Mouse (Mus musculus) CH12.LX (cell line): Measurements from ENCODE around the gene Oas1h.

Source experiments
- CTCF ChIP-seq, 2 experiments: IDR thresholded peaks in 1 of 2; conservative IDR thresholded peaks in 1 of 2; 2 replicates each; pipeline ENCODE4 v1.5.1; 2011 to 2012; ENCODE audit warnings: low read depth in 2 of 2, low read length in 2 of 2, improper control_type of control experiment in 1 of 2, inconsistent platforms in 1 of 2, mild to moderate bottlenecking in 1 of 2, moderate library complexity in 1 of 2
- EP300 ChIP-seq: IDR thresholded peaks from 2 replicates; pipeline ENCODE4 v1.6.1; 2011; ENCODE audit warnings: low read length, improper control_type of control experiment
- HCFC1 ChIP-seq: IDR thresholded peaks from 2 replicates; pipeline ENCODE4 v1.6.1; 2012; ENCODE audit warnings: low read depth, mild to moderate bottlenecking, inconsistent platforms, low read length, improper control_type of control experiment
- IRF4 ChIP-seq: IDR thresholded peaks from 2 replicates; pipeline ENCODE4 v1.6.1; 2014; ENCODE audit warnings: low read depth, mild to moderate bottlenecking, inconsistent platforms, low read length, improper control_type of control experiment
- MAX ChIP-seq: IDR thresholded peaks from 2 replicates; pipeline ENCODE4 v1.6.1; 2011; ENCODE audit warnings: low read length, improper control_type of control experiment
- POLR2A ChIP-seq: IDR thresholded peaks from 2 replicates; pipeline ENCODE4 v1.6.1; 2011; ENCODE audit warnings: low read depth, mild to moderate bottlenecking, improper control_type of control experiment, low read length
- POLR2AphosphoS2 ChIP-seq: IDR thresholded peaks from 2 replicates; pipeline ENCODE4 v1.6.1; 2011; ENCODE audit warnings: low read depth, low read length, improper control_type of control experiment
- RAD21 ChIP-seq: IDR thresholded peaks from 2 replicates; pipeline ENCODE4 v1.6.1; 2011; ENCODE audit warnings: low read depth, mild to moderate bottlenecking, low read length, improper control_type of control experiment, moderate library complexity
- TCF12 ChIP-seq: IDR thresholded peaks from 2 replicates; pipeline ENCODE4 v1.6.1; 2014; ENCODE audit warnings: low read depth, mild to moderate bottlenecking, inconsistent platforms, low read length, improper control_type of control experiment
- USF2 ChIP-seq: conservative IDR thresholded peaks from 2 replicates; pipeline ENCODE4 v1.6.1; 2011; ENCODE audit warnings: low read depth, low read length, improper control_type of control experiment
- ZNF384 ChIP-seq: IDR thresholded peaks from 2 replicates; pipeline ENCODE4 v1.6.1; 2012; ENCODE audit warnings: low read depth, low read length, improper control_type of control experiment, inconsistent platforms

DNA sequence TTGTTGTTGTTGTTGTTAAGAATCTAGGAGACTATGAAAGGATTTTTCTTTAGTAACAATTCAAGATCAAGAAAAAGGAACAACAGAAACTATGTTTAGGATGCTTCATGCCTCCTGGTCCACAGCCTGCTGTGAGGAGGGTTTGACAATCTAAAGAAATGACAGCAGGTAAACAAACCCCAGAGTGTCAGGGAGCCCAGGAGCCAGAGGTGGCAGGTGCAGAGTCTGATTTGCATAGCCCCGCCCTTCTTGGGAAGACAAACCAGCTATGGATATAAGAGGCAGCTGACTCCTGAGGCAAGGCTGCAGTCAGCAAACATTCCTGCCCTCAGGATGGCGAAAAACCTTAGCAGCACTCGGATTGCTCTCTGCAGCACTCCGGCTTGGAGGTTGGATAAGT is at the start of gene Oas1h:
- TF ChIP-seq RAD21 (no peak), POLR2AphosphoS2 (no peak), EP300 (no peak), POLR2A (no peak), IRF4 (no peak), MAX (no peak), CTCF (conservative IDR thresholded peaks at IDR 0.05 in 1 of 2, IDR thresholded peaks at IDR 0.05 in 1 of 2; ENCODE audit: low read depth in 2 of 2, low read length in 2 of 2) (no peak), TCF12 (no peak), HCFC1 (no peak), ZNF384 (no peak), USF2 (no peak)
